Mouse (Mus musculus): ENCODE measurements around the gene Crhr1.

GRCm38 (mm10) chr11:104187766-104188165, 55.1 kb downstream of the Crhr1 start:
- TF ChIP-seq CTCF (IDR thresholded peaks at IDR 0.05; ENCODE audit: low read depth, low read length), result no peak
- no peak for TF ChIP-seq EP300 (IDR thresholded peaks at IDR 0.05; ENCODE audit: insufficient read depth, low read depth, low read length)
- no peak for TF ChIP-seq POLR2A (IDR thresholded peaks at IDR 0.05; ENCODE audit: insufficient read depth, low read length)

All from ES-Bruce4 (cell line).